Mouse (Mus musculus) ES-E14 (cell line): ENCODE results near the gene Gm49318.

Experiments used
- HCFC1 ChIP-seq: IDR thresholded peaks from 2 replicates; pipeline ENCODE4 v1.6.1; 2012; ENCODE audit warnings: low read length, inconsistent platforms, borderline replicate concordance; ENCODE audit not compliant: insufficient read depth
- ZNF384 ChIP-seq: IDR thresholded peaks from 2 replicates; pipeline ENCODE4 v1.6.1; 2012; ENCODE audit warnings: low read depth, low read length, inconsistent platforms

GRCm38 (mm10) chr9:22067195-22067594 is 3.9 kb downstream of the Gm49318 start:
- TF ChIP-seq HCFC1 (no peak), ZNF384 (no peak)
